Mouse (Mus musculus): ENCODE data around the gene Synm.

DNA sequence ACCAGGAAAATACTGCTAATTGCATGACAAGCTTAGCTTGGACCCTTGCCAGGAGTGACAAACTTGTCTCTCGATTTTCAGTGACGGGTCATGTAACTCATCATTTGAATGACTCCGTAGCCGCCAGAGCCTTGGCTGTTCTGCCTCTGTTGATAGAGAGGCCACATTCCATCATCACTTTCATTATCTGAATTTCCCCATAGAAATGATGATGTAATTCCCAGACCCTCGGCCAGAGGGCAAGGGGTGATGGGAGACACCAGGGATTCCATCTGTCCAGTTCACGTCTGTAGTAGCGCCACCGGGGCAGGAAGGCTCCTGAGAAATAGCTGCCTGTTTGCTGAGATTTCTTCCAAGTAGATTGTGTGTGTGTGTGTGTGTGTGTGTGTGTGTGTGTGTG, 40.7 kb downstream of the Synm start:
- TF ChIP-seq POLR2A (IDR thresholded peaks at IDR 0.05; ENCODE audit: low read depth, low read length) (no peak), CTCF (IDR thresholded peaks at IDR 0.05; ENCODE audit: extremely low read depth, insufficient read length, insufficient replicate concordance, low read depth, low read length) (no peak)
